Mouse (Mus musculus): ENCODE measurements around the gene Ugt8a. TPM values are rescaled to one million over a fixed set of nuclear protein-coding genes. Genes with fewer than 3 reads are reported as not detected.

The Ugt8a gene
- 4.9 and 5.5 TPM in 2 replicates for polyA plus RNA-seq (2015; fragmentation: Nextera tagmentation; extraction: Ambion mirVana)

GRCm38 (mm10) chr3:125938092-125938755, at the start of gene Ugt8a:
Gene Ugt8a, minus strand, starts transcription at chr3:125938619.
- under 1% methylated on average over 61 of the region's 85 CpGs for WGBS
- peak; percentile 93 for ATAC-seq (ENCODE audit: low read depth)

GRCm38 (mm10) chr3:125986639-125987038, 48.2 kb upstream of the Ugt8a start:
- Histone ChIP-seq H3K4me2 (no peak overlapping the region), H3K4me1 (replicated peaks) (no peaks in the 10 kb centered on the region), H3K27me3 (no peaks in the 10 kb centered on the region), H3K9ac (no peak overlapping the region), H3K36me3 (no peaks in the 10 kb centered on the region), H3K9me3 (no peaks in the 10 kb centered on the region), H3K4me3 (no peak overlapping the region), H3K27ac (replicated peaks) (no peak overlapping the region)
- no peak for ATAC-seq (ENCODE audit: low read depth)

More at GRCm38 (mm10) chr3:125938092-125938755, at the start of gene Ugt8a:
- H3K4me2 ChIP-seq, result peak within 1 kb of the TSS; percentile 92
- peaks cover 14% of the 10 kb centered on the region for H3K4me1 ChIP-seq (replicated peaks)
- H3K27me3 ChIP-seq, result peaks cover 18% of the 10 kb centered on the region
- no peaks in the 10 kb centered on the region for H3K9me3 ChIP-seq
- peak within 1 kb of the TSS; percentile 73 for H3K4me3 ChIP-seq
- no peaks in the 10 kb centered on the region for H3K36me3 ChIP-seq
- peak within 1 kb of the TSS; percentile 73 for H3K9ac ChIP-seq
- H3K27ac ChIP-seq (replicated peaks), result peak within 1 kb of the TSS; percentile 65

GRCm38 (mm10) chr3:125983707-125984420, 45.4 kb upstream of the Ugt8a start:
- Histone ChIP-seq H3K4me2 (no peak overlapping the region), H3K4me3 (no peak overlapping the region), H3K9ac (no peak overlapping the region), H3K9me3 (no peaks in the 10 kb centered on the region), H3K27me3 (no peaks in the 10 kb centered on the region), H3K27ac (replicated peaks) (no peak overlapping the region), H3K36me3 (no peaks in the 10 kb centered on the region), H3K4me1 (replicated peaks) (no peaks in the 10 kb centered on the region)
- WGBS, result 92% methylated on average over 2 of the region's 2 CpGs
- no peak for ATAC-seq (ENCODE audit: low read depth)

DNA sequence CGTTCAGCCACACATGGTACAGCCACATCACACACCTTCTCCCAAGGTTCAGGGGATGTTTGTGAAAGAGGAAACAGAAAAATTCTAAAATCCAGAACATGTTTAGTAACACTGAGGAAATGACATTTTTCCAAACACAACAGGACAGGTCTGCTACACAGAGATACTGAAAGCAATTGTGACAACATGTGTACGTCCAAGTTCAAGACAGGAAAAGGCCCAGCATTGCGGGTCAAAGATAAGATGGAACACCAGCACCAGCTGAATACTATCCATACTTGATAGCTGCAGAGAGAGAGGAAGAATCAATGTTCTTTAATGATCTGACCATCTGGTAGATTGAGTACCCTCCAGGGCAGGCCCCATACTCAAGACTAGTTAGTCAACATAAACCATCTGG, 41.1 kb upstream of the Ugt8a start:
- ATAC-seq (ENCODE audit: low read depth), result no peak
- H3K9me3 ChIP-seq, result no peaks in the 10 kb centered on the region
- H3K36me3 ChIP-seq, result no peaks in the 10 kb centered on the region
- no peak overlapping the region for H3K4me3 ChIP-seq
- H3K4me2 ChIP-seq, result no peak overlapping the region
- no peak overlapping the region for H3K9ac ChIP-seq
- H3K4me1 ChIP-seq (replicated peaks), result no peaks in the 10 kb centered on the region
- H3K27me3 ChIP-seq, result no peaks in the 10 kb centered on the region
- no peak overlapping the region for H3K27ac ChIP-seq (replicated peaks)
- 94% methylated on average over 3 of the region's 3 CpGs for WGBS

DNA sequence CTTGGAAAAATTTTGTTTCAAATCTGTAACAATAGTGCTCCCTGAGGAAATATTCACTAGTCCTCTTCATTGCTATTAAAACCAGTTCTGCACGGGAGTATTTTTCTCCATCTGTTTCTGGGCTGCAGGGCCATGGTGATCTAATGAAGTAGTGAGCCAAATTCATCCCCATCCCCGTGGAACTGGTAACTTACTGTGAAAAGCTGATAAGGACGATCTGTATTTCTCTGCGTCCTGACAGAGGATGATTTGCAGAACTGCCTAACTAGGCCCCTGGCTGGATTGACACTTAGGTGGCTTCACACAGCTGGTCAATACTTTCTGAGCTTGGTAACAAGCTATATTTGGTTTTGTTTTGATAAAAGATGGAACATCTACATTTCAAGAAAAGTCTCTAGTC, 37.5 kb upstream of the Ugt8a start:
- H3K27me3 ChIP-seq, result no peaks in the 10 kb centered on the region
- no peak overlapping the region for H3K4me2 ChIP-seq
- no peaks in the 10 kb centered on the region for H3K36me3 ChIP-seq
- H3K9ac ChIP-seq, result no peak overlapping the region
- no peaks in the 10 kb centered on the region for H3K4me1 ChIP-seq (replicated peaks)
- WGBS, result 69% methylated on average over 4 of the region's 4 CpGs
- H3K27ac ChIP-seq (replicated peaks), result no peak overlapping the region
- no peak overlapping the region for H3K4me3 ChIP-seq
- ATAC-seq (ENCODE audit: low read depth), result no peak
- H3K9me3 ChIP-seq, result no peaks in the 10 kb centered on the region

- no peak for ATAC-seq (ENCODE audit: low read depth)
- no peak overlapping the region for H3K4me2 ChIP-seq
These were observed 31.0 kb upstream of the Ugt8a start for GRCm38 (mm10) chr3:125969458-125969857.

DNA sequence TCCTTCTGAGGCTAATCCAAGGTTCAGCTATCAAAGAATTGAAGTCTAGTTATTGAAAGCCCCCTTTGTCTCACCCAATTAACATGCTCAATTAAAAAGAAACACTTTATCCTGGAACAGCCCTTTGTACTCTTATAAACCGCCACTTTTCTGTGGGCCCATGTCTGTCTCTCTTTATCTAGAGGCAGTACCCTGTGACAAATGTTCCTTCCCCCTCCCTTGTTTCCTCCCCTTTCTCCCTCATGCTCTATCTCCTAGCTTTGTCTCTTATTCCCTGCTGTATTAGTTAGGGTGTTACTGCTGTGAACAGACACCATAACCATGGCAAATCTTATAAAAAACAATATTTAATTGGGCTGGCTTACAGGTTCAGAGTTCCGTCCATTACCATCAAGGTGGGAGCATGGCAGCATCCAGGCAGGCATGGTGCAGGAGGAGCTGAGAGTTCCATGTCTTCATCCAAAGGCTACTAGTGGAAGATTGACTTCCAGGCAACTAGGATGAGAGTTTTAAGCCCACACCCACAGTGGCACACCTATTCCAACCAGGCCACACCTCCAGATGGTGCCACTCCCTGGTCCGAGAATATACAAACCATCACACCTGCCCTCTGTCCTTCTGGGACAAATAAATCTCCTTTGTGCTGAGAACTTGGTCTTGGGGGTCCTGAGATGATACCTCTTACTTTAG, 17.9 kb upstream of the Ugt8a start:
- ATAC-seq (ENCODE audit: low read depth), result no peak
- H3K4me2 ChIP-seq, result no peak overlapping the region
- H3K36me3 ChIP-seq, result no peaks in the 10 kb centered on the region
- 52% methylated on average over 3 of the region's 3 CpGs for WGBS
- H3K27ac ChIP-seq (replicated peaks), result no peak overlapping the region
- no peaks in the 10 kb centered on the region for H3K4me1 ChIP-seq (replicated peaks)
- H3K9me3 ChIP-seq, result no peaks in the 10 kb centered on the region
- H3K4me3 ChIP-seq, result no peak overlapping the region
- H3K27me3 ChIP-seq, result no peaks in the 10 kb centered on the region
- no peak overlapping the region for H3K9ac ChIP-seq

More at GRCm38 (mm10) chr3:125969458-125969857, 31.0 kb upstream of the Ugt8a start:
- no peaks in the 10 kb centered on the region for H3K9me3 ChIP-seq
- WGBS, result 66% methylated on average over 4 of the region's 4 CpGs
- no peak overlapping the region for H3K9ac ChIP-seq
- no peaks in the 10 kb centered on the region for H3K36me3 ChIP-seq
- H3K27me3 ChIP-seq, result no peaks in the 10 kb centered on the region
- H3K4me3 ChIP-seq, result no peak overlapping the region
- no peaks in the 10 kb centered on the region for H3K4me1 ChIP-seq (replicated peaks)
- no peak overlapping the region for H3K27ac ChIP-seq (replicated peaks)

DNA sequence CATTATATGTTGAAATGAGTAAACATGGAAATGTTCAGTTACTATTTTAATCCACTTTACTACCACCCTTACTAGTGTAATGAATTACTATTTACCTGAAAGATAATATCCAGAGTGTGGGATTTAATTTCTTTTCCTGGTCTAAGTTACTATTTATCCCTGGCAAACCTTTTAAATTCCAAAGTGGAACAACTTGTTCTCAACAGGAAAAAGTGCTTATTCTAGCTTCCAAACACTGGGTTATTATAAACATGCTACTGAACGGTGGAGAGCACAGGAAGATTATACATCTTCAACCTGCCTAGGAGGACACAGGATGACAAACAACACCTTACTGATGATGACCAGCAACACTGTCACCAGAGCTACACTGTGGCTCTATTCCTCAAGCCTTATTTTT, 16.5 kb upstream of the Ugt8a start:
- WGBS, result 83% methylated on average over 1 of the region's 1 CpGs
- Histone ChIP-seq H3K9me3 (no peaks in the 10 kb centered on the region), H3K27me3 (no peaks in the 10 kb centered on the region), H3K4me2 (no peak overlapping the region), H3K27ac (replicated peaks) (no peak overlapping the region), H3K4me3 (no peak overlapping the region), H3K36me3 (no peaks in the 10 kb centered on the region), H3K9ac (no peak overlapping the region), H3K4me1 (replicated peaks) (no peaks in the 10 kb centered on the region)
- no peak for ATAC-seq (ENCODE audit: low read depth)

GRCm38 (mm10) chr3:125940811-125941210, 2.4 kb upstream of the Ugt8a start:
- Histone ChIP-seq H3K36me3 (no peaks in the 10 kb centered on the region), H3K9me3 (no peaks in the 10 kb centered on the region), H3K4me1 (replicated peaks) (peaks cover 14% of the 10 kb centered on the region), H3K9ac (no peak overlapping the region), H3K27ac (replicated peaks) (no peak overlapping the region), H3K4me2 (no peak overlapping the region), H3K4me3 (no peak overlapping the region), H3K27me3 (peaks cover 18% of the 10 kb centered on the region)
- 80% methylated on average over 3 of the region's 3 CpGs for WGBS
- no peak for ATAC-seq (ENCODE audit: low read depth)

GRCm38 (mm10) chr3:125938756-125939109, 314 bp upstream of the Ugt8a start:
- H3K9ac ChIP-seq, result peak overlapping the region; percentile 73; the same call in 1 of the 2 replicates
- no peaks in the 10 kb centered on the region for H3K36me3 ChIP-seq
- WGBS, result 0% methylated on average over 16 of the region's 37 CpGs
- H3K4me3 ChIP-seq, result peak overlapping the region; percentile 73
- H3K27ac ChIP-seq (replicated peaks), result no peak overlapping the region; the same call in 1 of the 2 replicates
- H3K4me1 ChIP-seq (replicated peaks), result peaks cover 14% of the 10 kb centered on the region
- H3K4me2 ChIP-seq, result peak overlapping the region; percentile 92
- peaks cover 18% of the 10 kb centered on the region for H3K27me3 ChIP-seq
- H3K9me3 ChIP-seq, result no peaks in the 10 kb centered on the region
- ATAC-seq (ENCODE audit: low read depth), result peak; percentile 90

GRCm38 (mm10) chr3:125937536-125938091, 805 bp downstream of the Ugt8a start:
- no peak overlapping the region for H3K27ac ChIP-seq (replicated peaks)
- peak; percentile 78 for ATAC-seq (ENCODE audit: low read depth)
- peaks cover 18% of the 10 kb centered on the region for H3K27me3 ChIP-seq
- peaks cover 14% of the 10 kb centered on the region for H3K4me1 ChIP-seq (replicated peaks)
- H3K4me3 ChIP-seq, result peak overlapping the region; percentile 73
- no peaks in the 10 kb centered on the region for H3K36me3 ChIP-seq
- H3K4me2 ChIP-seq, result peak overlapping the region; percentile 92
- 1% methylated on average over 42 of the region's 43 CpGs for WGBS
- H3K9me3 ChIP-seq, result no peaks in the 10 kb centered on the region
- peak overlapping the region; percentile 73 for H3K9ac ChIP-seq

- Histone ChIP-seq H3K4me2 (no peak overlapping the region), H3K9me3 (no peaks in the 10 kb centered on the region), H3K4me1 (replicated peaks) (peaks cover 14% of the 10 kb centered on the region), H3K4me3 (no peak overlapping the region), H3K9ac (no peak overlapping the region), H3K27me3 (peaks cover 18% of the 10 kb centered on the region), H3K36me3 (no peaks in the 10 kb centered on the region), H3K27ac (replicated peaks) (no peak overlapping the region)
- no peak for ATAC-seq (ENCODE audit: low read depth)
These were observed 2.6 kb downstream of the Ugt8a start for GRCm38 (mm10) chr3:125935796-125936195.

Measured in neural tube, embryonic 13.5 days (tissue).